Mouse (Mus musculus): Measurements from ENCODE around the gene Phldb1.

The Phldb1 gene

GRCm38 (mm10) chr9:44708925-44709324, 26.1 kb downstream of the Phldb1 start:
- no peak for DNase-seq (ENCODE audit: low read depth, low spot score)

GRCm38 (mm10) chr9:44708429-44708765, 26.6 kb downstream of the Phldb1 start:
- peak; percentile 43 for DNase-seq (ENCODE audit: low read depth, low spot score)

GRCm38 (mm10) chr9:44707749-44708428, 27.1 kb downstream of the Phldb1 start:
- DNase-seq (ENCODE audit: low read depth, low spot score), result no peak

GRCm38 (mm10) chr9:44699730-44700129, 35.3 kb downstream of the Phldb1 start:
- no peak for DNase-seq (ENCODE audit: low read depth, low spot score)

GRCm38 (mm10) chr9:44699196-44699595, 35.8 kb downstream of the Phldb1 start:
- no peak for DNase-seq (ENCODE audit: low read depth, low spot score)

DNA sequence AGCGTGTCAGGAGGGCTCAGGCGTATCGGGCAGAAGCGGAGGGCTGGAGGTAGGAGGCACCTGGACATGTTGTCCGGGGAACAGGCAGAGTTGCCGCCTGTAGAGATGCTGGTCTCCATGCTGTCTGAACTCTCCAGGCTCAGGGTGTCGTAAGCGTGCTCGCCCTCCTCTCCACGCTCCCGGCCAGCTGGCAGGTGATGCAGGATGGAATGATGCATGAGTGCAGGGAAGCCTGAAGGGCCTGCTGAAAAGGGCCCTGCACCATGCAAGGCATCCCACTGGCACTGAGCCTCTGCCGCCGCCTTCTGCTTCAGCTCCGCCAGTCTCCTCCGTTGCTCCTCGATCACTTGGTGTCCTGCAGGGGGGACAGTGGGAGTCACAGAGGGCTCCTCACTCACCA, 37.1 kb downstream of the Phldb1 start:
- DNase-seq (ENCODE audit: low read depth, low spot score), result no peak

- no peak for DNase-seq (ENCODE audit: low read depth, low spot score)
These were observed 41.9 kb downstream of the Phldb1 start for GRCm38 (mm10) chr9:44693071-44693470.

GRCm38 (mm10) chr9:44691671-44692520, 43.1 kb downstream of the Phldb1 start:
- no peak for DNase-seq (ENCODE audit: low read depth, low spot score)

- DNase-seq (ENCODE audit: low read depth, low spot score), result no peak
These were observed 44.4 kb downstream of the Phldb1 start for GRCm38 (mm10) chr9:44690641-44691040.

GRCm38 (mm10) chr9:44688013-44688412, 47.0 kb downstream of the Phldb1 start:
- no peak for DNase-seq (ENCODE audit: low read depth, low spot score)

GRCm38 (mm10) chr9:44686638-44687037, 48.4 kb downstream of the Phldb1 start:
- DNase-seq (ENCODE audit: low read depth, low spot score), result no peak

DNA sequence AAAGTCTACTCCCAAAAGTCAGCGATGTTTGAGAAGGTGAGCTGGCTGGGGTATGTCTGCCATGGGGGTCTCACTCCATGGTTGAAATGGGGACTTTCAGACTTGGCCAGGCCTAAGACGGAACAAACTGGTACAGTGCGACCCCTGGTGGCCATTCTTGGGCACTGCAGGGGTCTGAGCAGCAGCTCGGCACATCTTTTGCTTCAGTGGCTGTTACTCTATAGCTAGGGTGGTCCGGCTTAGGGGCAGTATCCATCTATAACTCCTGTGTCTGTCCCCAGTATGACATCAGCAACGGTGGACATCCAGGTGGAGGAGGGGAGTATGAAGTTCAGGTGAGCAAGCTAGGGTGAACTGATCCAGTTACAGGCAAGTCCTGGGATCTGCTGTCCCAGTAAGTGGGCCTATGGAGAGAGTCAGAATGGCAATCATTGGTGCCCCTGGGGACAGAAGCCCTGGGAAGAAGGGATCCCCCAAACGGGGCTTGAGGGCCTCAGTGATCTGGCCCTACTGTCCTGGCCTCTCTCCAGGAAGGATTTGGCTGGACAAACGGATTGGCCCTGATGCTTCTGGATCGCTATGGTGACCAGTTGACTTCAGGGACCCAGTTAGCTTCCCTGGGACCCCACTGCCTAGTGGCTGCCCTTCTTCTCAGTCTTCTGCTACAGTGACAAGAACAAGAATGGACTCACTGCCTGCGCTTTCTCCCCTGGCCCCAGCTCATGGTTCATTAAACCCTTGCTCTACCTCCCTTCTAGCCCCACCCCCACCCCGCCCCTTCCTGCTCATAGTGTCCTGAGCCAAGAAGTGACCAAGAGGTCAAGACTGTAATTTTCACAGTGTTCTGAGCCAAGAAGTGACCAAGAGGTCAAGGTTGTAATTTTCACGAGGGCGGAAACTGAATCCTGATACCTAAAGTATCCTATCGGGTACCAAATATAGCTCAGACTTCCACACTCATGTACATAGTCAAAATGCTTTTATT, 49.4 kb downstream of the Phldb1 start:
- DNase-seq (ENCODE audit: low read depth, low spot score), result no peak

- no peak for DNase-seq (ENCODE audit: low read depth, low spot score)
These were observed 52.0 kb downstream of the Phldb1 start for GRCm38 (mm10) chr9:44683046-44683445.

- no peak for DNase-seq (ENCODE audit: low read depth, low spot score)
These were observed 55.4 kb downstream of the Phldb1 start for GRCm38 (mm10) chr9:44679565-44679964.

DNA sequence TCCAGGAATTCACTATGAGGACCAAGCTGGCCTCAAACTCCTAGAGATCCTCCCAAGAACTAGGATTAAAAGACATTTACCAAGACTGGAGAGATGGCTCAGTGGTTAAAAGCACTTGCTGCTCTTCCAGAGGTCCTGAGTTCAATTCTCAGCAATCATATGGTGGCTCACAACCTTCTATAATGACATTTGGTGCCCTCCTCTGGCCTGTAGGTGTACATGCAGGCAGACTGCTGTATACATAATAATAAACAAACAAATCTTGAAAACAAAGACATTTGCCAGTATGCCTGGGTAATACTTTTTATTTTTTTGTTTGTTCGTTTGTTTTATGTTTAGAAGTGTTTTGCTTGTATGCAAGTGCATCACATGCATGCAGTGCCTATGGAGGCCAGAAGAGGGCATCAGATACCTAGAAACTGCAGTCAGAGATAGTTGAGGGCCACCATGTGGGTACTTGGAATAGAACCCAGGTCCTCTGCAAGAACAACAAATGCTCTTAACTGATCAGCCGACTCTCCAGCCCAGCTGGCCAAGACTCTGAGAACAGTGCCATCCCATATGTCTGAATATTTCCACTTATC, 56.6 kb downstream of the Phldb1 start:
- DNase-seq (ENCODE audit: low read depth, low spot score), result no peak

- DNase-seq (ENCODE audit: low read depth, low spot score), result no peak
These were observed 62.0 kb downstream of the Phldb1 start, which contains the start of gene Treh for GRCm38 (mm10) chr9:44673005-44673404. Gene Treh, plus strand, starts transcription at chr9:44673233.

DNA sequence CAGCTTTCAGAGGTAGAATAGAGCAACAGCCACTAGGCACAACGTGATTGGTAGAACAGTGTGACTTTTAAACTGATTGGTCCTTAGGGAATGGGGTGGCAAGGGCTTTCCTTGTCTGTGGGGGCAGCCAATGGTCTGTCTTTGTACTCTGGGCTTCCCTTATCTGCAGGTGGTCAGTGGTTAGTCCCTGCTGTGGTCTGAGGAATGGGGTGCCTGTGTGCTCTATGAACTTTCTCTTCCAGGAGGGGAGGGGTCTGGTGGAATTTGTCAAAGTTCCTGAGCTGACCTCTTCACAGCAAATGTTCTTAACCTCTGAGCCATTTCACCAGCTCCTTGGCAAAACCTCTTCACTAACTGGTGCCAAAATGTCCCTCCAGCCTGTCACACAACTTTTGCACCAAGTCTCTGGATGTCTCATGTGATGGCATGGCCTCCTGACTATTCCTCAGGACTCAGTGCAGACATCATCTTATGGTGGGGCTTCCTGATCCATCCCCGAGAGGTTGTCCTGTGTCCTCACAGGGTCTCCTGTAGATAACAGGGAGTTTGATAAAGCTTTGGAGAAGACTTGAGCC, 62.6 kb downstream of the Phldb1 start:
- no peak for DNase-seq (ENCODE audit: low read depth, low spot score)

DNA sequence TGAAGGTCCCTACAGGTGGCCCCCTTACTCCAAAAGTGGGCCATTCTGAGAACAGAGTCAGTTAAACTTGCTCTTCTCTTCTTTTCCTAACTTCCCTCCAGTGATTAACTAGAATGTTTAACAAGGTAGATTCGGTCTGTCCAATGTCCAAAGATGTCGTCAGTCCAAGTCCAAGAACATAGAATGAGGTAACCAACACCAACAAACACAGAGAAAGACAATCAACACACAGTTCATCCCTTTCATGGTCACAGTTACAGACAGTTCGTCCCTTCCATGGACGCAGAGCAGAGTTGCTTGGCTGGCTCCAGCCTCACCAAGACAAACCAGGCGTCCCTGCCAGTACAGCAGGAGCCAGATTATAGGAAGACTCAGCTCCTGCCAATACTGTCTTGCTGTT, 63.6 kb downstream of the Phldb1 start:
- no peak for DNase-seq (ENCODE audit: low read depth, low spot score)

- no peak for DNase-seq (ENCODE audit: low read depth, low spot score)
These were observed 71.3 kb downstream of the Phldb1 start for GRCm38 (mm10) chr9:44663706-44664105.

- DNase-seq (ENCODE audit: low read depth, low spot score), result peak; percentile 34
These were observed 79.6 kb downstream of the Phldb1 start for GRCm38 (mm10) chr9:44655098-44656066.
